Mouse (Mus musculus) CH12.LX (cell line): ENCODE measurements around the gene Cnksr1. TPM values are rescaled to one million over a fixed set of nuclear protein-coding genes. Genes with fewer than 3 reads are reported as not detected.

Source experiments
- DNase-seq: peaks from one replicate; pipeline ENCODE4 v3.0.0-alpha.2; 2013; ENCODE audit errors: extremely low read depth
- H3K27ac ChIP-seq: 2 replicates; pipeline ENCODE4 v1.5.1; 2012; ENCODE audit warnings: low read depth, mild to moderate bottlenecking, control low read depth, moderate library complexity; ENCODE audit not compliant: insufficient read depth
- H3K27me3 ChIP-seq: replicated peaks from 2 replicates; pipeline ENCODE3; 2012; ENCODE audit warnings: inconsistent platforms
- H3K36me3 ChIP-seq, 2 experiments: replicated peaks in 1 of 2; 2 replicates each; pipeline versions ENCODE3 to v1.6.1; 2012; ENCODE audit warnings: inconsistent platforms in 1 of 2, low read length in 1 of 2, mild to moderate bottlenecking in 1 of 2, mixed read lengths in 1 of 2, moderate library complexity in 1 of 2; ENCODE audit not compliant: control insufficient read depth in 1 of 2, insufficient read depth in 1 of 2
- H3K4me1 ChIP-seq, 2 experiments: 2 replicates each; pipeline ENCODE4 v1.6.1; 2012; ENCODE audit warnings: inconsistent platforms in 1 of 2, moderate library complexity in 1 of 2; ENCODE audit not compliant: insufficient read depth in 2 of 2, control insufficient read depth in 1 of 2
- H3K4me2 ChIP-seq: 2 replicates; pipeline ENCODE4 v1.6.1; 2012; ENCODE audit warnings: low read depth, mild to moderate bottlenecking, control low read depth; ENCODE audit not compliant: poor library complexity, insufficient read depth, severe bottlenecking
- H3K4me3 ChIP-seq, 3 experiments: fragments of 150-350 bp in 1 of 3; sonication (generic) in 1 of 3; replicated peaks in 1 of 3; 2 replicates each; pipeline versions ENCODE3 to v1.5.1; 2011 to 2012; ENCODE audit warnings: low read depth in 2 of 3, low read length in 2 of 3, mild to moderate bottlenecking in 2 of 3, moderate library complexity in 2 of 3, control low read depth in 1 of 3, improper control_type of control experiment in 1 of 3, inconsistent platforms in 1 of 3, mixed read lengths in 1 of 3; ENCODE audit not compliant: poor library complexity in 1 of 3
- H3K79me2 ChIP-seq: replicated peaks from 2 replicates; pipeline ENCODE4 v1.6.1; 2012; ENCODE audit warnings: mild to moderate bottlenecking, moderate library complexity; ENCODE audit not compliant: control insufficient read depth, poor library complexity, insufficient read depth, severe bottlenecking; ENCODE audit errors: extremely low read depth
- H3K9ac ChIP-seq: 2 replicates; pipeline ENCODE4 v1.6.1; 2012; ENCODE audit warnings: low read depth, mild to moderate bottlenecking, control low read depth, moderate library complexity; ENCODE audit not compliant: insufficient read depth
- H3K9me3 ChIP-seq: replicated peaks from 2 replicates; pipeline ENCODE3; 2012; ENCODE audit warnings: low read length, inconsistent platforms, mixed read lengths
- CHD2 ChIP-seq: IDR thresholded peaks from 2 replicates; pipeline ENCODE4 v1.6.1; 2011; ENCODE audit warnings: low read length, improper control_type of control experiment
- CTCF ChIP-seq, 2 experiments: IDR thresholded peaks in 1 of 2; conservative IDR thresholded peaks in 1 of 2; 2 replicates each; pipeline ENCODE4 v1.5.1; 2011 to 2012; ENCODE audit warnings: low read depth in 2 of 2, low read length in 2 of 2, improper control_type of control experiment in 1 of 2, inconsistent platforms in 1 of 2, mild to moderate bottlenecking in 1 of 2, moderate library complexity in 1 of 2
- ELF1 ChIP-seq: IDR thresholded peaks from 2 replicates; pipeline ENCODE4 v1.6.1; 2014; ENCODE audit warnings: low read depth, mild to moderate bottlenecking, inconsistent platforms, low read length, improper control_type of control experiment
- EP300 ChIP-seq: IDR thresholded peaks from 2 replicates; pipeline ENCODE4 v1.6.1; 2011; ENCODE audit warnings: low read length, improper control_type of control experiment
- KAT2A ChIP-seq: IDR thresholded peaks from 2 replicates; pipeline ENCODE4 v1.6.1; 2012; ENCODE audit warnings: low read length, improper control_type of control experiment, inconsistent platforms; ENCODE audit not compliant: insufficient replicate concordance
- NELFE ChIP-seq: IDR thresholded peaks from 2 replicates; pipeline ENCODE4 v1.6.1; 2011; ENCODE audit warnings: low read depth, low read length, improper control_type of control experiment
- TCF12 ChIP-seq: IDR thresholded peaks from 2 replicates; pipeline ENCODE4 v1.6.1; 2014; ENCODE audit warnings: low read depth, mild to moderate bottlenecking, inconsistent platforms, low read length, improper control_type of control experiment
- UBTF ChIP-seq: IDR thresholded peaks from 2 replicates; pipeline ENCODE4 v1.6.1; 2012; ENCODE audit warnings: low read depth, mild to moderate bottlenecking, inconsistent platforms, low read length, improper control_type of control experiment, moderate library complexity
- ZNF384 ChIP-seq: IDR thresholded peaks from 2 replicates; pipeline ENCODE4 v1.6.1; 2012; ENCODE audit warnings: low read depth, low read length, improper control_type of control experiment, inconsistent platforms
- dilution Hi-C: fragments of 300-500 bp; cut with MboI; formaldehyde crosslinking; loops from 2 replicates; pipeline ENCODE4 v1.14.3; 2020; ENCODE audit warnings: low sequenced_read_pairs; ENCODE audit not compliant: extremely low pct_unique_long_range_greater_than_20kb, extremely low pct_ligation_motif_present
- in situ Hi-C: fragments of 300-500 bp; cut with MboI; formaldehyde crosslinking; loops from 3 replicates; pipeline ENCODE4 v1.14.3; 2019; ENCODE audit warnings: low sequenced_read_pairs, low pct_ligation_motif_present, low pct_unique_long_range_greater_than_20kb, mixed read lengths
- polyA plus RNA-seq: library from polyadenylated mRNA; unstranded; fragments of >175 nt; gene quantifications from 2 replicates; pipeline ENCODE4 v1.2.1, GENCODE M21; 2012; ENCODE audit warnings: low read depth; ENCODE audit not compliant: insufficient read length
- total RNA-seq, 2 experiments: library from RNA; depleted of rRNA; stranded (reverse); fragments of 300-350 nt in 1 of 2; fragments of >200 nt in 1 of 2; gene quantifications; 2 replicates each; pipeline ENCODE4 v1.2.3; 2012 to 2014

The Cnksr1 gene
- total and polyA plus RNA-seq, 3 experiments, result 0.13 to 0.16 TPM; not detected in 1

DNA sequence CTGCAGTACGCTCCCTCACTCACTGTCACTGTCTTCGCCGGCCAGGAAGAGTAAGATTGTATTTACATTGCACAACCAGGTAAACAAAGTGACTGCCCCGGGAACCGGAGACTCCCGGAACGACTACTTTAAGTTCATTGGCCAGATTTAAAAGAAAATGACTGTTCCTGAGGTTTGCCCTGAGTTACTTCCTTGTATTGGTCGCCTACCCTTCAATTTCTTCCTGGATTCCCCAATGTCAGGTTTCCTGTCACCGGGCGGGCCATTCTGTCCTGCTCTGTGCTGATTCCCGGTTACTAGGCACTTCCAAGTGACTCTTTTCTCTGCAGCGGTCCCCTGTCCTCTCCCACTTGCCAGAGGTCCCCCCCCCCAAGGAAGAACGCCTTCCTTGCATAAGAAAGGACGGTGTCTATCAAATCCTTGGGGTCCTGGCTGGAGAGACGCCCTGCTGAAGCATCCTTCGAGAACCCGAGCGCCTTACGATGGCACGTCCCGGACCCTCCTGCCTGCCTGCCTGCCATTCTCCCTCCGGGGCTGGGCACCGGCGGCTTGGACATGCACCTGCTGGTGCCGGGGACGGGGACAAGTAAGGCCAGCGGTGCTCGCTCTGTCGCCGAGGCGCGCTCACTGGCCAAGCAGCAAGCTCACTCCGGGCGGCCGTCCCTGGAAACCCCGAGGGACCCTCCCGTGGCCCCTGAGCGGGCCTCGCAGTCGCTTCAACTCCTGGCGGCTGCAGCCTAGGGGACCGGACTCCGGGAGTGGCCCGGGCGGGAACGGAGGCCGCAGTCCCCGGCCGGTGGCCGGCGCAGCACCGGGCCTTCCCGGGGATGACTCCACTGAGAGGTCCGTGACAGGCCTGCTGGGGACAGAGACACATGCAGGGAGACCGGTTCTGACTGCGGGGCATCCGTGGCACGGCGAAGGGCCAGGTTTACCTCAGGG, 48.3 kb upstream of the Cnksr1 start:
- in situ Hi-C loops, result loop anchor here (5.0 kb wide), 1 partner anchor 39 kb away; the partner anchor contains the start of genes Gm30191 and Zfp593
- peak overlapping the region; percentile 68 for H3K9ac ChIP-seq

DNA sequence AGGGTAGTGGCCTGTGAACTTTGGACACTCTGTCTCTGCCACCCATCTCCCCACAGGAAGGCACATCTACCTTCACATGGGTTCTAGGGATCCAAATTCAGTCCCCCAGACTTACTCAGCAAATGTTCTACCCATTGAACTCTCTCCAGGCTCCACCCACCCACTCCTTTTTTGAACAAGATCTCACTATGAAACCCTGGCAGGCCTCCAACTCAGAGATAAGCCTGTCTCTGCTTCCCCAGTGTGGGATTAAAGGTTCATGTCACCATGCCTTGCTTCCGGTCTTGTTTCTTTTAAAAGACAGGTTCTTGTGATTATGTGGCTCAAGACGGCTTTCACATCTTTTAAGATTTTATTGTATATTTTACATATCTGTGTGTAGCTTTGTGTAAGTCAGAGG, 46.7 kb upstream of the Cnksr1 start:
- no peaks in the 10 kb centered on the region for H3K9me3 ChIP-seq
- no peak overlapping the region for H3K27ac ChIP-seq
- H3K4me1 ChIP-seq, result peaks cover 0 to 25% of the 10 kb centered on the region in 2 experiments; a peak in 2 of 4 replicates
- peaks cover 11 to 42% of the 10 kb centered on the region in 2 experiments for H3K36me3 ChIP-seq
- dilution Hi-C loops, result no loop called here
- no peaks in the 10 kb centered on the region for H3K27me3 ChIP-seq
- peak overlapping the region; percentile 5; the same call in 1 of the 2 replicates for H3K9ac ChIP-seq
- DNase-seq, result no peak
- H3K4me2 ChIP-seq, result no peak overlapping the region
- no peak overlapping the region for H3K4me3 ChIP-seq
- H3K79me2 ChIP-seq, result peaks cover 18% of the 10 kb centered on the region
- TF ChIP-seq KAT2A, result no peak
- no peak for TF ChIP-seq ZNF384
- no peak for TF ChIP-seq EP300
- in situ Hi-C loops, result loop anchor here (5.0 kb wide), 1 partner anchor 38 kb away; the partner anchor contains the start of genes Gm30191 and Zfp593

More for the DNA sequence above, 48.3 kb upstream of the Cnksr1 start:
- Histone ChIP-seq H3K79me2 (peaks cover 18% of the 10 kb centered on the region), H3K27ac (peak overlapping the region; percentile 25; the same call in 1 of the 2 replicates), H3K4me2 (peak overlapping the region; percentile 81), H3K36me3 (peaks cover 9 to 33% of the 10 kb centered on the region in 2 experiments), H3K4me3 (peak overlapping the region; percentile 79 to 99 (median 96)), H3K4me1 (peaks cover 0 to 25% of the 10 kb centered on the region in 2 experiments; a peak in 2 of 4 replicates), H3K27me3 (no peaks in the 10 kb centered on the region), H3K9me3 (no peaks in the 10 kb centered on the region)
- DNase-seq, result peak; percentile 11
- TF ChIP-seq ELF1 (0 out of 2 replicates have a peak, but pooled peaks have one; percentile 8), TCF12 (no peak), KAT2A (no peak), NELFE (no peak), CTCF (conservative IDR thresholded peaks at IDR 0.05 in 1 of 2, IDR thresholded peaks at IDR 0.05 in 1 of 2; ENCODE audit: low read depth in 2 of 2, low read length in 2 of 2) (no peak), CHD2 (no peak), UBTF (peak; percentile 79; the same call in 1 of the 2 replicates)
- dilution Hi-C loops, result no loop called here
